Mouse (Mus musculus) retina, postnatal 7 days (tissue): ENCODE measurements around the gene Tmem145.
A peak's percentile ranks its signal among the peaks of the same experiment; 100 is the strongest.
"Not testable (repeated sequence)": the region's sequence is repeated elsewhere in the genome, so short reads cannot be mapped to it uniquely, and the experiment has no call there.

Experiments
- DNase-seq: peaks from one replicate; pipeline ENCODE4 v3.0.0-alpha.2; 2012; ENCODE audit warnings: low read depth, low spot score

Gene Tmem145

GRCm38 (mm10) chr7:25305956-25306613, at the start of gene Tmem145:
Tmem145 (plus strand) TSS chr7:25306106.
- no peak for DNase-seq

GRCm38 (mm10) chr7:25261896-25262295, 44.0 kb upstream of the Tmem145 start:
- no peak for DNase-seq

GRCm38 (mm10) chr7:25263968-25264870, 41.7 kb upstream of the Tmem145 start:
- no peak for DNase-seq

- DNase-seq: not testable (repeated sequence)
These were observed 40.2 kb upstream of the Tmem145 start for GRCm38 (mm10) chr7:25265743-25266142.

- DNase-seq: no peak
These were observed 39.5 kb upstream of the Tmem145 start for GRCm38 (mm10) chr7:25266180-25266962.

- DNase-seq: peak; percentile 95
These were observed 38.6 kb upstream of the Tmem145 start, which contains the start of gene Cic for GRCm38 (mm10) chr7:25267301-25267750. Cic (plus strand) TSS chr7:25267704.

- DNase-seq: peak; percentile 100
These were observed 38.0 kb upstream of the Tmem145 start for GRCm38 (mm10) chr7:25267751-25268463.

GRCm38 (mm10) chr7:25268588-25268987, 37.3 kb upstream of the Tmem145 start:
- DNase-seq: no peak

GRCm38 (mm10) chr7:25269029-25269428, 36.9 kb upstream of the Tmem145 start:
- no peak for DNase-seq

- no peak for DNase-seq
These were observed 36.2 kb upstream of the Tmem145 start for GRCm38 (mm10) chr7:25269545-25270271.

- DNase-seq: no peak
These were observed 35.0 kb upstream of the Tmem145 start for GRCm38 (mm10) chr7:25270652-25271633.

GRCm38 (mm10) chr7:25271651-25272444, 34.1 kb upstream of the Tmem145 start:
- no peak for DNase-seq

- DNase-seq: no peak
These were observed 33.3 kb upstream of the Tmem145 start for GRCm38 (mm10) chr7:25272445-25273258.

- DNase-seq: no peak
These were observed 32.4 kb upstream of the Tmem145 start for GRCm38 (mm10) chr7:25273259-25274241.

GRCm38 (mm10) chr7:25274571-25274970, 31.3 kb upstream of the Tmem145 start:
- DNase-seq: no peak

- DNase-seq: no peak
These were observed 30.9 kb upstream of the Tmem145 start for GRCm38 (mm10) chr7:25274996-25275395.
